Mouse (Mus musculus) bone marrow macrophage, adult 2 months (primary cell): ENCODE results near the gene Impg2. TPM values are rescaled to one million over a fixed set of nuclear protein-coding genes. Genes with fewer than 3 reads are reported as not detected.

Experiments
- H3K27ac ChIP-seq: 2 replicates; pipeline ENCODE4 v1.5.1; 2012; ENCODE audit warnings: low read depth, low read length; ENCODE audit not compliant: insufficient read depth
- H3K4me1 ChIP-seq: 2 replicates; pipeline ENCODE4 v1.6.1; 2012; ENCODE audit warnings: low read length; ENCODE audit not compliant: control insufficient read depth, insufficient read depth
- H3K4me3 ChIP-seq: 2 replicates; pipeline ENCODE4 v1.5.1; 2012; ENCODE audit warnings: mild to moderate bottlenecking, low read length, moderate library complexity; ENCODE audit not compliant: insufficient read depth
- CTCF ChIP-seq: IDR thresholded peaks from 2 replicates; pipeline ENCODE4 v1.5.1; 2012; ENCODE audit warnings: low read depth, mild to moderate bottlenecking, low read length, moderate library complexity
- POLR2A ChIP-seq: IDR thresholded peaks from 2 replicates; pipeline ENCODE4 v1.6.1; 2012; ENCODE audit warnings: mild to moderate bottlenecking, low read depth, low read length, borderline replicate concordance
- polyA plus RNA-seq: library from polyadenylated mRNA; stranded (reverse); fragments of >200 nt; gene quantifications from 2 replicates; pipeline ENCODE4 v1.2.4, GENCODE M21; 2012; ENCODE audit not compliant: missing spikeins, insufficient read depth, insufficient read length

Gene Impg2
- polyA plus RNA-seq, 1 experiment = 0.67 TPM

DNA sequence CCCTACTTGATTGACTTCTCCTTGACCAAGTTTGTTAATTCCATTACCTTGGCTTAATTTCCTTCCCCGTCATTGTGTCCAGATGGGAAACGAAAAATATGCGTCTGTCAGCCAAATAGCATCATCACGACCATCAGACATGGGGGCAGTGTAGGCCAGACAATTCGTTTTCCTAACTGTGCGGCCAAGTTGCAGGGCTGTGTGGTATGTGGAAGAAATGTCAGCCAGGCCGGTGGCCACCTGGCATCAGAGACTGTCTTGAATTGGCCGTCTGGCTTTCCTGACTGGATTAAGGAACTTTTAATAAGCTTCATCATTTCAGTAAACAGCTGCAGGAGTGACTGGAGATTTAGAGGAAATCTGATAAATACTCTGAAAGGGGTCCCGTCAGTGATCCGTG lies 28.6 kb downstream of the Impg2 start:
- TF ChIP-seq CTCF = no peak
- no peak for TF ChIP-seq POLR2A
- H3K4me3 ChIP-seq = no peak overlapping the region
- no peaks in the 10 kb centered on the region for H3K4me1 ChIP-seq
- H3K27ac ChIP-seq = no peak overlapping the region

DNA sequence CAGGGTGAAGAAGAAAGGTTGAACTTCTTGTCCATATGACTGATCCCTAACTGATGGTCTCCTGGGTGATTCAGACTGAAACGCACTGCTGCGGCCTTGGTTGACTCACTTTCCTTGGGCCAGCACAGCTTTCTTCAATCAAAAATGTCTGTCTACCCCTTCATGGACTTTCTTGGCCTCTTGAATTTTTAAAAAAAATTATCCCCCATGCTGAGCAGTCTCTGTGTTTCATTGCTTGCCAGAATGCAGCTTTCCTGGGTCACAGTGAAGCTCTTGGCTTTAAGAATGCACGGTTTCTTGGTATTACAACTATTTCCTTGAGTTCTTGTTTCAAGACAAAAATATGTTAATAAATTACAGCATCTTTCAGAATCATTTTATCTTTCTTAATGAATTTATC lies 41.9 kb downstream of the Impg2 start:
- Histone ChIP-seq H3K4me3 (no peak overlapping the region), H3K4me1 (no peaks in the 10 kb centered on the region), H3K27ac (no peak overlapping the region)
- TF ChIP-seq CTCF = no peak
- TF ChIP-seq POLR2A = no peak

DNA sequence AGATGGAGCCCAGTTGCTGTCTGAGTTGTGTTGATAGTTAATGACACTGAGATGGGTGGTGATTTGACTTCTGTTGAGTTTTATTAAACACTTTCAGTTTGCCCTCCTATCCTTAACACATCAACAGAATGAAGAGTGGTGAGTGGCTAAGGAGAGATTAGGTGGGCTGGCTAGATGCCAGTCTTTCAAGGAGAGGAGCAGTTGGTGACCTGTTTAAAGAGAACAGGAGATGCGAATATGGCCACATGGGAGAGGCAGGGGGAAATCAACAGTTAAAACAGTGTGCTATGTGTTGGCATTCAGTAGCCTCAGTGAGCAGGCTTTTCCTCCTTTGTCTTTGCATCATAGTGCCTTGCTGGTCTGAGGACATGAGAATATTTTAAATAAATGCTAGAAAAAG lies 69.8 kb downstream of the Impg2 start:
- no peak overlapping the region for H3K27ac ChIP-seq
- H3K4me1 ChIP-seq = no peaks in the 10 kb centered on the region
- H3K4me3 ChIP-seq = no peak overlapping the region
- TF ChIP-seq POLR2A (no peak), CTCF (no peak)

DNA sequence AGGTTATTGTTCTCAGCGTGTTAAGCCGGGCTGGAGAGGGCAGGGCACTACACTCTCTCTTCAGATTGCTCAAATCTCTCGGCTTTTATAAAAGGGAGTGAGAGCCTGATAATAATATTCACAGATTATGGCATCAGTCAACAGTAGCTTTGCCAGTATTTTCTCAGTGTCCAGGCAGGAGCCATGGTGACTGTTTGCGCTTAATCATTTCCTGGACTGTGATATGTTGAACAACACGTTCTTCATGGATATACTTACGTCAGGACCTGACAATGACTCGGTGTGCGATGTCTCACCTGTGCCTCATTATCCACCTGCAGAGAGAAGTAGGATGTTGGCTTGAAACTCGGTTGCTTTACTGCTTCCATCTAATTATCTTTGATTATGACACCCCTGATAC lies 74.9 kb downstream of the Impg2 start:
- H3K27ac ChIP-seq = no peak overlapping the region
- no peaks in the 10 kb centered on the region for H3K4me1 ChIP-seq
- no peak overlapping the region for H3K4me3 ChIP-seq
- TF ChIP-seq CTCF = no peak
- no peak for TF ChIP-seq POLR2A

DNA sequence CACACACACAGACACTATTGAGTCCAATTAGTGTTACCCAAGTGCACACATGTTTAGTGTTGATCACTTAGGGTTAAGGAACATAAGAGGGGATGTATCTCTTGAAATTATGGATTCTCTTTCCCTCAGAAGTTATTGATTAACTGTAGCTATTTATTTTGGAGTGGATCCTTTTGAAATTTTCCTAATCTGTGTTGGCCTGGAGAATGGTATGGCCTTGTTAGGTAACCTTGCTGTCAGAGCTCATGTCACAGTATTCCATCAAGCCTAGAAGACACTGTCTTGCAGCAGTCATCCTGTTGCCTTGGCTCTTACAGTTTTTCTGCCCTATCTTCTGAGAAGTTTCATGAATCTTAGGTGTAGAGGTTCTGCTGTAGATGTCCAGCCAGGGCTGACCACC lies 75.6 kb downstream of the Impg2 start:
- no peak overlapping the region for H3K4me3 ChIP-seq
- TF ChIP-seq POLR2A (no peak), CTCF (no peak)
- H3K27ac ChIP-seq = no peak overlapping the region
- no peaks in the 10 kb centered on the region for H3K4me1 ChIP-seq

DNA sequence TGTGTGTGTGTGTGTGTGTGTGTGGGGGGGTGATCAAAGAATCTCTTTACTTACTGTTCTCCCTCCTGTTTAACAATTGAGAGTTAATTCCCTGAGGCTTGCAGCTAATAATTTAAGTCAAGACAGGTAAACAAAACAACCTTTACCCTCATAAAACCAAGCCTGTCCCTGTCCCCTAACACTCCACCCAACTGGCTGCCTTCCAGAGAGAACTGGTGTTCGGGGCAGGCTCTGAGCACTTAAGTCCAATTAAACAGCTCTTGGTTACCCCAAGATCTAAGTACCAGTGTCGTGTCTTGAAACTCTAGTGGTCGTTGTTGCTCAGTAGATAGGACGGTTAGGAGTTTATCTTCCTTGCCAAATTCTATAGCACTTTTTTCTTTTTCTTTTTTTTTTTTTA lies 77.2 kb downstream of the Impg2 start:
- Histone ChIP-seq H3K27ac (no peak overlapping the region), H3K4me1 (no peaks in the 10 kb centered on the region), H3K4me3 (no peak overlapping the region)
- TF ChIP-seq CTCF (no peak), POLR2A (no peak)

DNA sequence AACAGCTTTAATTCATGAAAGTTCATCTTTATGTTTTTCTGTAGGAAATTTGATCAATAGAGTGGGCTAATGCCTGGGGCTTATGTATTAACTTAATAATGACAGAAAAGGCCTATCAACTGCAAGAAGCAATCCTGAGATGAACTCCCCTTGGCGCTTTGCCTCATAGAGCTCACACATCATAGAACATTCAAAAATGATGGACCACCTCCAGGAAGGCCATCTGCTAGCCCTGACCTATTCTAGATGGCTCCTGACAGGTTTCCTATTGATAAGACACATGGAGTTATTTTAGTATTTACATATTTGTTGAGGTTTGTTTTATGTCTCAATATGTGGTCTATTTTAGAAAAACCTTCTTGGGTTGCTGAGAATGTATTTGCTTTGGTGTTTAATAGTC lies 79.2 kb downstream of the Impg2 start:
- Histone ChIP-seq H3K4me1 (no peaks in the 10 kb centered on the region), H3K27ac (no peak overlapping the region), H3K4me3 (no peak overlapping the region)
- TF ChIP-seq POLR2A (no peak), CTCF (no peak)

DNA sequence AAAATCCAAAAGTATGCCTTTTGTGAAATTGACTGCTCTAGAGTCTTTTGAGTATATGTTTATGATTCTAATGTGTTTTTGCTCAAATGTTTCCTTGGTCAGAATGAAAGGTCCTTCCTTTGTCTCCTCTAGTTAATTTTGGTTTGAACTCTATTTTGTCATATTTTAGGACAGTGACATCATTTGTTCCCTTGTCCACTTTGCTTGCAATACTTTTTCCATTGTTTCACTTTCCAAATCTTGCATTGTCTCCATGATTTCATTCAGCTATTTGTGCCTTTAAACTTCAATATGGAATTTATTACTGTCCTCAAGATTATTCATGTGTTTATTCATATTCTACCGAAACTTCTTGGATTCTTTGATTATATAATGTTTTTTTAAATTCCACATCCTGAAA lies 79.8 kb downstream of the Impg2 start:
- TF ChIP-seq CTCF (no peak), POLR2A (no peak)

DNA sequence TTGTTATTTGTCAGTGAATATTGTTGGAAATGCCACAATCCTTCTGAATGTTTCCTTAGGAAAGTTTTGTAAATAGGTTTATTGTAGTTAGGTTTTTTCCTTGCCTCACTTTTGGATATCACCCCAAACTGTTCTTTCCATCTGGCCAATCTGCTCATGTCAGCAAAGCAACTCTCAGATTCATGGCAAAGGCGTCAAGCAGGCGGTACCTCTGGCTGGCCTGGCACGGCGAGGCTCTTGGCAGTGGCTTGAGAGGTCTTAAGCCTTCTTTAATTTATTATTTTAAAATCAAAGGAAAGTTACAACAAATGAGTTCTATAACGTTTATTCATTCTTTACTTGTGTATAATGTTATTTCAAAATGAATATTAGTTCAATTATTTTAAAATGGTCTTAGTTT lies 82.0 kb downstream of the Impg2 start:
- Histone ChIP-seq H3K4me1 (no peaks in the 10 kb centered on the region), H3K27ac (no peak overlapping the region), H3K4me3 (no peak overlapping the region)
- no peak for TF ChIP-seq CTCF
- TF ChIP-seq POLR2A = no peak

More for the DNA sequence above, 79.8 kb downstream of the Impg2 start:
- H3K4me3 ChIP-seq = no peak overlapping the region
- no peak overlapping the region for H3K27ac ChIP-seq
- H3K4me1 ChIP-seq = no peaks in the 10 kb centered on the region

DNA sequence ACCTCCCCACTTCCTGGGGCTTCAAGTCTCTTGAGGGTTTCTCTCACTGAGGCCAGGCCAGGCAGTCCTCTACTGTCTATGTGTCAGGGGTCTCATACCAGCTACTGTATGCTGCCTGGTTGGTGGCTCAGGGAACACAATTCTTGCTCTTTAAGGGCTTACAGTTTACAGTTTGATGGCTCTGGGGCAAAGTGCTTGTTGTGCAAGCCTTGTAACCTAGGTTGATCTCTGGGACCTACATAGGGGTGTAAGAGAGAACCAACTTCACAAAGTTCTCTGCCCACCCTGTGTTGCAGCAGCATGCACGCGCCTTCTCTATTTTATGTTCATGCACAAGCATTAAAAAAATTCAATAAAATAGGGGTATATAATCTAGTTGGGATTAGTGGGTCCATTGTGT lies 82.9 kb downstream of the Impg2 start:
- TF ChIP-seq POLR2A (no peak), CTCF (no peak)
- Histone ChIP-seq H3K27ac (no peak overlapping the region), H3K4me3 (no peak overlapping the region), H3K4me1 (no peaks in the 10 kb centered on the region)

DNA sequence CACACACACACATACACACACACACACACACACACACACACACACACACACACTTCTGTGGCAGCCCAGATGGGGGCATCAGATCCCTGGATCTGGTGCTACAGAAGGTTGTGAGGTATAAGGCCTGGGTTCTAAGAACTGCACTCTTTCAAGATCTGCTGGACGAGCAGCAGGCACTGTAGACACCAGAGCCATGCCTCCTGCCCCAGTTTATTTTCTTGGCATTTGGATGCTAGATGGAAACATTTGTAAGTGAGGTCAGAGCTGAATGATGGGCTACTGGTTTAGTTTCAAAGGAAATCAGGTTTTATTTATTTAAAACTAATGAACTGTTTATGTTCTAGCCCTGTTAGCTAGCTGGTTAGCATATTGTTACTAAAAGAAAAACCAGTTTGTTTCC lies 90.8 kb downstream of the Impg2 start:
- no peak for TF ChIP-seq CTCF
- TF ChIP-seq POLR2A = no peak
- H3K4me3 ChIP-seq = no peak overlapping the region
- no peaks in the 10 kb centered on the region for H3K4me1 ChIP-seq
- H3K27ac ChIP-seq = no peak overlapping the region
